Mouse (Mus musculus) Muller cell, postnatal 12 days (primary cell): ENCODE results near the gene Hipk2.
A peak's percentile ranks its signal among the peaks of the same experiment; 100 is the strongest.

Experiments
- DNase-seq: peaks from one replicate; pipeline ENCODE4 v3.0.0-alpha.2; 2015; ENCODE audit errors: inconsistent ontology term

Hipk2 gene

GRCm38 (mm10) chr6:38876071-38876911, at the start of gene Hipk2:
Gene Hipk2 (minus strand): TSS chr6:38876165.
- DNase-seq = peak; percentile 92

- DNase-seq = no peak
These were observed 49.8 kb upstream of the Hipk2 start for GRCm38 (mm10) chr6:38925719-38926118.

- no peak for DNase-seq
These were observed 48.2 kb upstream of the Hipk2 start for GRCm38 (mm10) chr6:38923870-38924817.

- no peak for DNase-seq
These were observed 47.5 kb upstream of the Hipk2 start for GRCm38 (mm10) chr6:38923450-38923849.

GRCm38 (mm10) chr6:38922517-38922916, 46.6 kb upstream of the Hipk2 start:
- DNase-seq = peak; percentile 52

- no peak for DNase-seq
These were observed 45.8 kb upstream of the Hipk2 start for GRCm38 (mm10) chr6:38921810-38922116.

- DNase-seq = no peak
These were observed 45.3 kb upstream of the Hipk2 start for GRCm38 (mm10) chr6:38921095-38921809.

GRCm38 (mm10) chr6:38920141-38920540, 44.2 kb upstream of the Hipk2 start:
- no peak for DNase-seq

GRCm38 (mm10) chr6:38919135-38919740, 43.3 kb upstream of the Hipk2 start:
- no peak for DNase-seq

GRCm38 (mm10) chr6:38918728-38919127, 42.8 kb upstream of the Hipk2 start:
- no peak for DNase-seq

- DNase-seq = no peak
These were observed 41.5 kb upstream of the Hipk2 start for GRCm38 (mm10) chr6:38917415-38917814.

GRCm38 (mm10) chr6:38916571-38916970, 40.6 kb upstream of the Hipk2 start:
- DNase-seq = no peak

GRCm38 (mm10) chr6:38915776-38916175, 39.8 kb upstream of the Hipk2 start:
- no peak for DNase-seq

GRCm38 (mm10) chr6:38914181-38914580, 38.2 kb upstream of the Hipk2 start:
- no peak for DNase-seq

GRCm38 (mm10) chr6:38913386-38914042, 37.5 kb upstream of the Hipk2 start:
- DNase-seq = peak; percentile 82

- DNase-seq = no peak
These were observed 36.9 kb upstream of the Hipk2 start for GRCm38 (mm10) chr6:38912845-38913244.

GRCm38 (mm10) chr6:38912121-38912660, 36.2 kb upstream of the Hipk2 start:
- DNase-seq = no peak

- peak; percentile 26 for DNase-seq
These were observed 35.0 kb upstream of the Hipk2 start for GRCm38 (mm10) chr6:38910828-38911559.

GRCm38 (mm10) chr6:38908401-38908800, 32.4 kb upstream of the Hipk2 start:
- no peak for DNase-seq

- DNase-seq = no peak
These were observed 30.0 kb upstream of the Hipk2 start for GRCm38 (mm10) chr6:38906005-38906404.
